Mouse (Mus musculus): ENCODE measurements around the gene Zfp746.

Gene Zfp746

DNA sequence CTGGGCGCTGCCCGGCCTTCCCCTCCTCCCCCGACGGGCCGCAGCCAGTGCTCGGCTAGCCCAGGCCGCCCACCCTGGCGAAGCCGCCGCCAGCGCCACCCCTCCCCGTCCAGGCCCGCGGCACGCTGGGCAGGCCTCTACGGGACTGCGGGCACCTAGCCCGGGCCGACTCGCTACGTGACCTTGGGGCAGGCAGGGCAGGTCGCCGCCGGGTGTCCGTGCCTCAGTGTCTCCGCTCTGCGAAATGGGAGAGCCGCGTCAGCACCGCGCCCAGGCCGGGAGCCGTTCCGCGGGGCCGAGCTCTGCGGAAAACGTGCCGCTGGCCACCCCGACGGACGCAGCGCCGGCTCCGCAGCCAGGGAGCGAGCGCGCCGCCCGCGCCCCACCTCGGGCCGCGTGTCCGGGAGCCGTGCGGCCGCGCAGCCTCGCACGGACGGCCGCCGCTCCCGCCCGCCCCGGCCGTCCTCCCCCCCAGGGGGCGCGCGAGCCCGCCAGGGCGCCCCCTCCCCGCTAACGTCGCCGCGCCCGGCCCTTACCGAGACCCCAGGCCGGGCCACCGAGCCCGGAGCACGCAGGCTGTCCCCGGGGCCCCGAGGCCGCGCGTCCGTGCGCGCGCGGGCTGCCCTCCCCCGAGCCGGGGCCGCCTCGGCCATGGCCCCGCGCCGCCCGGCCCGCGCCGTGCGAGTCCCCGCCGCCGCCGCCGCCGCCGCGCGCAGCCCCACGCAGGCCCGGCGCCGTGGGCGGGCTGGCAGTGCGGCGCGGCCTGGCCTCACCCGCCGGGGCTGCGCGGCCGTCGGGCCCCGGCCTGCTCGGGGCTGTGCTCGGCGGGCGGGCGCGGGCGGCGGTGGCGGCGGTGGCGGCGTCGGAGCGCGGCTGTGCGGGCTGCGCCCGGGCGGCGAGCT lies 38.7 kb downstream of the Zfp746 start:
- peak; percentile 70 for DNase-seq (ENCODE audit: extremely low spot score, low spot score)

DNA sequence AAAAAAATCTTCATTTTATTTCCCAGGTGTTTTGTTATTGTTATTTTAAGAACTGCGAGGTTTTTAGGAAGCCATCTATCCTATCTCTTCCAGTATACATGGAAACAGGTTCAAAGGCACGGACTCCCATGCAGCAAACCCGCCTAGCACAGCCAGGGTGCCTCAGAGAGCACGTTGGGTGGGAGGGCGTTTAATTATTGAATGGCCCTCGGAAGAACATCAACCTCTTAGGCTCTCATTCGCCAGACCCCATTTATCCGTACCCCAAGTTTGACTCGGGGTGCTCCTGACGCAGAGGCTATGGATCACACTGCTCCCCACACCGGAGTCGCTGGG lies 39.3 kb downstream of the Zfp746 start:
- DNase-seq (ENCODE audit: extremely low spot score, low spot score): no peak

DNA sequence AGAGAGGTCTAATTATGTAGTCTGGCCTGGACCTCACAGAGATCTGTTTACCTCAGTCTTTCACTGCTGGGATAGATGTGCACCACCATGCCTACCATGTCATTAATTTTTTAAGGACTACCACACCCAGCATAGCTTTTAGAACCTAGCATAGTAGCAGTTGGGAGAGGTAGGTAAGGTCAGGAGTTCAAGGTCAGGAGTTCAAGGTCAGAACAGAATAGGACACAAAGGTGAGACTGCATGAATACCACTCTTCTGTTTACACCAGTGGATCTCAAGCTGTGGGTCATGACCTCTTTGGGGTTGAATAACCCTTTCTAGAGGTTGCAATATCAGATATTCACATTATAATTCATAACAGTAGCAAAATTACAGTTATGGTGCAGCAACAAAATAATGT lies 53.7 kb downstream of the Zfp746 start:
- no peak for DNase-seq (ENCODE audit: extremely low spot score, low spot score)

GRCm38 (mm10) chr6:48025905-48026660 lies 60.3 kb downstream of the Zfp746 start:
- DNase-seq (ENCODE audit: extremely low spot score, low spot score): no peak

- DNase-seq (ENCODE audit: extremely low spot score, low spot score): no peak
Measured at GRCm38 (mm10) chr6:48024994-48025345, 61.4 kb downstream of the Zfp746 start.

GRCm38 (mm10) chr6:48024330-48024993 lies 61.9 kb downstream of the Zfp746 start:
- DNase-seq (ENCODE audit: extremely low spot score, low spot score): no peak

DNA sequence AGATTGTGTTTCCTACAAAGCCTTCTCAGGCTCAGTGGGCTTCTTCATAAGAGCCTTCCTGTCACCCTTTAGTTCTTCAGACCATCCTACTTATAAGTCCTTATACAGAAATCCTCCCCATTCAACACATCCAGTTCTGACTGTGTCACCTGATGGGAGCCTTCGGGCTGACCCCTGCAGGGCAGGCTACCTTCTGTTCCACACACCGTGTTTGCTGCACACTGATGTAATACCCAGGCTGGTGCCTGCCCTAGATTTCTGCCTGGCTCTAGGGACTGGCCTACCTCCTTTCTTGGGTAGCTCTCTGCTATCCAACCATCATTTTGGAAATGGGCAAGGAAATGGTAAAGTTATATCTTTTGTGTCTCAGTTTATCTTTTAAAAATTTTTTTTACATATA lies 63.7 kb downstream of the Zfp746 start:
- no peak for DNase-seq (ENCODE audit: extremely low spot score, low spot score)

DNA sequence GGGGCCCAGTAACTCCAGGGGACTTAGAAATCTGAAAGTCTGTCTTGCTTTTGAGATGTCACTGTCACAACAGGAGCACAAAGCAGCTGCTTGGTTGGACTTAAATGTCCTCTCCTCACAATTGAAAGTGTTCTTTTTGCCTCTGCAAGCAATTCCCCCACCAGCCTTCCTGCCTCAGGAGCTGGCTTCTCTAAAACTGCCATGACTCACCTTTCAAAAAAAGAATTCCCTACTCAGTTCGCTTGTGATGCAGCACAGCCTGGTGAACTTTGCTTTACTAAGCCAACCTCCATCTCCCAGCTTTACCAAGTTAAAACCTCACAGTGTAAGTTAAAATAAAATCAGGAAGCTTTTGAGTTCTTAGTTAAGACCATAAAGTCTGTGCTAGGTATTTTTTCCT lies 64.7 kb downstream of the Zfp746 start:
- DNase-seq (ENCODE audit: extremely low spot score, low spot score): no peak

- no peak for DNase-seq (ENCODE audit: extremely low spot score, low spot score)
Measured at GRCm38 (mm10) chr6:48020006-48020405, 66.4 kb downstream of the Zfp746 start.

DNA sequence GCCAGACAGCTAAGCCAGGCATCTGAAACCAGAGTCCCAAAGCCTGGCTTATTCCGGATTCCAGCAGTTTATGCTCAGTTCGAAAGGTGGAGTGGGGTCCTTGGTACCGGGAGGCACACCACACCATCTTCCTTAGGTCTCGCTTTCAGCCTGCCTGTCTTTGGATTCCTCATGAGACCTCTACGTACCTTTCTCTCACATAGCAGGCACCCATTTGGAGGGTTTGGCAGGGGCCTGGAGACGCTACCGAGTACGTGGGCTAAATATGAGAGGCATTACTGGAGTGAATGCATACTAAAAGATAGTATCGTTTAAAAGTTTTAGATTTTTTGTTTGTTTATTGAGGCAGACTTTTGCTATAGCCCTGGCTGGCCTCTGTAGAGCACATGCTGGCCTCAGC lies 69.6 kb downstream of the Zfp746 start:
- DNase-seq (ENCODE audit: extremely low spot score, low spot score): no peak

DNA sequence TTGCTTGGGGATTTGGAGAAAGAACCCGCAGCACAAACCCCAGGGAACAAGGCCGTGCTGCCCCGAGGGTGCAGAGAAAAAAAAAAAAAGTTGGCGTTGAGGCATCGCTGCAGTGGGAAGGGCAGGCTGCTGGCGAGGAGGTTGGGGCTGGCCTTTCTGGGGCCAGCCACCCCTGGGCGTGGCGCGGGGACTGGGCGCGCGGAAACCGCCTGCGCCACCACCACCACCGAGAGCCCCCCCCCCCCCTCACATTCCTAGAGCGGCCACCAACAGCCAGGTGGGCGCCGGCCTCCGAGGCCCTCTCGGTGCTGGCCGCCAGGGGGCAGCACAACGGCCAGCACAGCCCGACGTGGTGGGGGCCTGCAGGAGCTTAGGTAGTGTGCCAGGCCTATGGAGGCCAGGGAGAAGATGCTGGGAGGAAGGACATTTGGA lies 70.3 kb downstream of the Zfp746 start:
- peak; percentile 82 for DNase-seq (ENCODE audit: extremely low spot score, low spot score)

All from neural tube, embryonic 10.5 days (tissue).